Mouse (Mus musculus) heart, postnatal 0 days (tissue): ENCODE results near the gene Angptl8. TPM values are rescaled to one million over a fixed set of nuclear protein-coding genes. Genes with fewer than 3 reads are reported as not detected.

Source experiments
- ATAC-seq: fragments of 200-750 bp; cut with Nextera tagmentation; 2 replicates; pipeline ENCODE4 v1.8.0; 2017; ENCODE audit warnings: low read depth, moderate number of reproducible peaks, moderate library complexity; ENCODE audit not compliant: insufficient read depth
- DNase-seq: peaks from one replicate; pipeline ENCODE4 v3.0.0-alpha.2; 2016; ENCODE audit warnings: low spot score
- H3K27ac ChIP-seq: fragments of 300-500 bp; sonication (generic); 2 replicates; pipeline ENCODE4 v1.5.1; 2014; ENCODE audit warnings: low read depth, mild to moderate bottlenecking
- H3K27me3 ChIP-seq: fragments of 300-500 bp; sonication (generic); 2 replicates; pipeline ENCODE4 v1.6.1; 2014; ENCODE audit warnings: low read length, mixed read lengths; ENCODE audit not compliant: control insufficient read depth, insufficient read depth
- H3K36me3 ChIP-seq: fragments of 300-500 bp; sonication (generic); replicated peaks from 2 replicates; pipeline ENCODE4 v1.6.1; 2014; ENCODE audit warnings: low read length, mixed read lengths; ENCODE audit not compliant: control insufficient read depth, insufficient read depth
- H3K4me1 ChIP-seq: fragments of 300-500 bp; sonication (generic); 2 replicates; pipeline ENCODE4 v1.6.1; 2014; ENCODE audit warnings: antibody characterized with exemption; ENCODE audit not compliant: control insufficient read depth, insufficient read depth
- H3K4me2 ChIP-seq: fragments of 300-500 bp; sonication (generic); 2 replicates; pipeline ENCODE4 v1.6.1; 2014; ENCODE audit warnings: low read depth, mild to moderate bottlenecking, low read length, moderate library complexity
- H3K4me3 ChIP-seq: fragments of 300-500 bp; sonication (generic); 2 replicates; pipeline ENCODE4 v1.5.1; 2014; ENCODE audit warnings: low read depth, low read length
- H3K9ac ChIP-seq: fragments of 300-500 bp; sonication (generic); replicated peaks from 2 replicates; pipeline ENCODE4 v1.6.1; 2014; ENCODE audit warnings: low read depth, low read length, mixed read lengths
- H3K9me3 ChIP-seq: fragments of 300-500 bp; sonication (generic); replicated peaks from 2 replicates; pipeline ENCODE4 v1.6.1; 2016; ENCODE audit warnings: low read length; ENCODE audit not compliant: control insufficient read depth
- CTCF ChIP-seq: IDR thresholded peaks from 2 replicates; pipeline ENCODE4 v1.5.1; 2016; ENCODE audit warnings: antibody characterized with exemption, control low read depth, low read depth
- EP300 ChIP-seq: IDR thresholded peaks from 2 replicates; pipeline ENCODE4 v1.6.1; 2016; ENCODE audit warnings: antibody characterized with exemption, low read depth
- WGBS: fragments of 180-500 bp; shearing (Covaris S2); extraction: QIAGEN DNeasy Blood & Tissue Kit; methylation state at CpG from one replicate; pipeline ENCODE4 v1.1.7; 2014; 5-methylcytosine and 5-hydroxymethylcytosine counted together
- polyA plus RNA-seq: library from polyadenylated mRNA; unstranded; fragments of >200 nt; fragmentation: Nextera tagmentation; extraction: Ambion mirVana; gene quantifications from 2 replicates; pipeline ENCODE4 v1.2.1, GENCODE M21; 2015
- total RNA-seq: library from RNA; depleted of rRNA; stranded (reverse); fragments of >200 nt; gene quantifications from 2 replicates; pipeline ENCODE4 v1.2.3, GENCODE M21; 2014; ENCODE audit warnings: low replicate concordance

Gene Angptl8
- total and polyA plus RNA-seq, 2 experiments from 2014 or later = 0.55 TPM; not detected in 1

DNA sequence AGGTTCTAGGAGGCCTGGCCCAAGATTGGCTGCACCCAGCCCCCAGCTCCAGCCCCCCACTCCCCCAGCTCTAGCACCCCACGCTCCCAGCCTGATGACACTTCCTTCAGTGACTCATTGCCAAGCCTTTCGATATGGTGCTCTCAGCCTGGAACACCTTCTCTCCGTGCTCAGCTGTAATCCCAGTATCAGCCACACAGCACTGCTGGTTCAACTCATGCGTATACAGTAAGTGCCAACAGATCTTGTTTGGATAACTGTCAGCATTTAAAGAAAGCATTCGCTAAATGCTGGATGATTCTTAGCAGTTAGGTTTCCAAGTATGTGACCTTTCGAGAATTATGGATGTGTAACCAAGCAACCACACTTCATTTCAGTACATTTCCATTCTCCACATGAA is 7.8 kb downstream of the Angptl8 start:
- Histone ChIP-seq H3K9ac (no peak overlapping the region), H3K27me3 (no peaks in the 10 kb centered on the region)
- TF ChIP-seq CTCF (peak; percentile 5; the same call in 1 of the 2 replicates), EP300 (no peak)

GRCm38 (mm10) chr9:21845381-21846080 is 10.2 kb downstream of the Angptl8 start:
- peak overlapping the region; percentile 89; the same call in 1 of the 2 replicates for H3K27ac ChIP-seq
- no peak overlapping the region for H3K4me2 ChIP-seq
- H3K4me1 ChIP-seq = peaks cover 9% of the 10 kb centered on the region; the same call in 1 of the 2 replicates
- 44% methylated on average over 14 of the region's 14 CpGs for WGBS
- H3K9ac ChIP-seq = no peak overlapping the region
- DNase-seq (no peak), ATAC-seq (no peak)
- H3K9me3 ChIP-seq = no peaks in the 10 kb centered on the region
- no peak for TF ChIP-seq EP300
- no peak for TF ChIP-seq CTCF
- H3K4me3 ChIP-seq = no peak overlapping the region
- H3K27me3 ChIP-seq = no peaks in the 10 kb centered on the region
- H3K36me3 ChIP-seq = peaks cover 12% of the 10 kb centered on the region

More for the DNA sequence above, 7.8 kb downstream of the Angptl8 start:
- no peaks in the 10 kb centered on the region for H3K9me3 ChIP-seq
- H3K36me3 ChIP-seq = peaks cover 26% of the 10 kb centered on the region
- WGBS = 45% methylated on average over 6 of the region's 6 CpGs
- peak overlapping the region; percentile 83 for H3K27ac ChIP-seq
- H3K4me1 ChIP-seq = 0 out of 2 replicates have a peak, but pooled peaks cover 2% of the 10 kb centered on the region
- H3K4me2 ChIP-seq = no peak overlapping the region
- DNase-seq = no peak
- no peak overlapping the region for H3K4me3 ChIP-seq
- no peak for ATAC-seq

DNA sequence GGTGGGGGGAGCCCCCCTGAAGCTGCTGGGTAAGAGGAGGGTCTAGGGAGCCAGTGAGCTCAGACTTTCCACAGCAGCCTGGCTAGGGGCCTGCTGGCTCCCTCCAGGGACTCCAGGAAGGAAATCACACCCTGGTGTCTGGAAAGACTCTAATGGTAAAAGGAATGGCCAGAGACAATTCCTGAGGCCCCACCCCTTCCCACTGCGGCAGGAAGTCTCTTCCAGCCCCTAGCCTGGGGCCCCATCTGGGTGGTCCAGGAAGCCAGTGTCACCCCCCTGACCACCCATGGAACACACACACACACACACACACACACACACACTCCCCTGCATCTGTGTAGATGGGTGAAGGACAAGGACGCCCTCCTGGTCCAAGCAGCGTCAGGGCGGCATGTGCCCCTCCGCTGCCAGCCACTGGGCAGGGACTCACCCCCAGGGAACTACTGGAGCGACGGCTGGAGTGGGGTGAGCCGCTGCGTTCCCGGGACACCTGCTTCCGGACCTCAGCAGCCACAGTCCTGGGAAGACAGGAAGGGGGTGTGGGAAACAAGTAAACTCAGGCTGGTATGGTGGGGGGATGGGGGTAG is 11.5 kb downstream of the Angptl8 start:
- no peaks in the 10 kb centered on the region for H3K27me3 ChIP-seq
- peaks cover 12% of the 10 kb centered on the region for H3K36me3 ChIP-seq
- DNase-seq = peak; percentile 81
- peaks cover 9% of the 10 kb centered on the region; the same call in 1 of the 2 replicates for H3K4me1 ChIP-seq
- H3K4me2 ChIP-seq = peak overlapping the region; percentile 56
- peak; percentile 82 for ATAC-seq
- no peak overlapping the region; the same call in 1 of the 2 replicates for H3K9ac ChIP-seq
- no peaks in the 10 kb centered on the region for H3K9me3 ChIP-seq
- TF ChIP-seq CTCF (0 out of 2 replicates have a peak, but pooled peaks have one; percentile 0), EP300 (peak; percentile 36; the same call in 1 of the 2 replicates)
- H3K27ac ChIP-seq = peak overlapping the region; percentile 89
- 11% methylated on average over 11 of the region's 11 CpGs for WGBS
- H3K4me3 ChIP-seq = peak overlapping the region; percentile 29

DNA sequence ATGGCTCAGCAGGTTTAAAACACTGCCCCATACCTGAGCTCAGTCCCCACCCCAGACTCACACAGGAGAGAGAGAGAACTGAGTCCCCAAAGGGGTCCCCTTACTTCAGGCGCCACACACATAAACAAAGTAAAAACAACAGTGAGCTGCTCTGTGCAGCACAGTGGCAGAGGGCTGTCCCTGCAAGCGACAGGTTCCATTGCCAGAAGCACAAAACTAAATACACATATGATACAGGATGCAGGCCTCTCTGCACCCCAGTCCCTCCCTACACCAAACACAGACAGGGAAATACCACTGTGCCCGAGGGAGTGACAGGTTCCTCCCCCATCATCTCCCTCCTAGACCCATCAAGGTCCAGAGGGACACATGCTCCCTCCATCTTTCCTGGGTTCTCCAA is 12.1 kb downstream of the Angptl8 start:
- peaks cover 12% of the 10 kb centered on the region for H3K36me3 ChIP-seq
- no peak overlapping the region; the same call in 1 of the 2 replicates for H3K4me3 ChIP-seq
- DNase-seq (peak; percentile 11), ATAC-seq (peak; percentile 10; the same call in 1 of the 2 replicates)
- peak overlapping the region; percentile 56 for H3K4me2 ChIP-seq
- no peak overlapping the region for H3K9ac ChIP-seq
- H3K27me3 ChIP-seq = no peaks in the 10 kb centered on the region
- no peaks in the 10 kb centered on the region for H3K9me3 ChIP-seq
- TF ChIP-seq EP300 (no peak), CTCF (no peak)
- H3K27ac ChIP-seq = peak overlapping the region; percentile 89
- WGBS = 21% methylated on average over 3 of the region's 3 CpGs
- H3K4me1 ChIP-seq = peaks cover 9% of the 10 kb centered on the region; the same call in 1 of the 2 replicates

- Histone ChIP-seq H3K36me3 (peaks cover 12% of the 10 kb centered on the region), H3K4me3 (no peak overlapping the region), H3K4me1 (peaks cover 12% of the 10 kb centered on the region; the same call in 1 of the 2 replicates), H3K27me3 (no peaks in the 10 kb centered on the region), H3K9me3 (no peaks in the 10 kb centered on the region), H3K27ac (peak overlapping the region; percentile 89), H3K4me2 (peak overlapping the region; percentile 56), H3K9ac (no peak overlapping the region)
- DNase-seq (no peak), ATAC-seq (no peak)
- TF ChIP-seq CTCF (no peak), EP300 (no peak)
- WGBS = 39% methylated on average over 10 of the region's 10 CpGs
These were observed 12.6 kb downstream of the Angptl8 start for GRCm38 (mm10) chr9:21847926-21848325.
